Mouse (Mus musculus) heart, adult 11 months (tissue): ENCODE data around the gene Nebl.

Source experiments
- DNase-seq: peaks from one replicate; pipeline ENCODE4 v3.0.0; 2022

The Nebl gene

GRCm38 (mm10) chr2:17705964-17706363 lies 25.3 kb downstream of the Nebl start:
- peak; percentile 53 for DNase-seq

- DNase-seq: peak; percentile 46
Observed at GRCm38 (mm10) chr2:17705426-17705825, 25.8 kb downstream of the Nebl start.

- DNase-seq: peak; percentile 85
Observed at GRCm38 (mm10) chr2:17703170-17703512, 28.1 kb downstream of the Nebl start.

GRCm38 (mm10) chr2:17702481-17703169 lies 28.6 kb downstream of the Nebl start:
- no peak for DNase-seq

- DNase-seq: no peak
Observed at GRCm38 (mm10) chr2:17698161-17699087, 32.8 kb downstream of the Nebl start.

GRCm38 (mm10) chr2:17692926-17693325 lies 38.3 kb downstream of the Nebl start:
- no peak for DNase-seq

- DNase-seq: no peak
Observed at GRCm38 (mm10) chr2:17690264-17690663, 41.0 kb downstream of the Nebl start.

GRCm38 (mm10) chr2:17687141-17687540 lies 44.1 kb downstream of the Nebl start:
- DNase-seq: peak; percentile 70

- no peak for DNase-seq
Observed at GRCm38 (mm10) chr2:17683326-17684040, 47.8 kb downstream of the Nebl start.

GRCm38 (mm10) chr2:17672156-17672555 lies 59.1 kb downstream of the Nebl start:
- DNase-seq: peak; percentile 55

- peak; percentile 74 for DNase-seq
Observed at GRCm38 (mm10) chr2:17671566-17671965, 59.7 kb downstream of the Nebl start.

- peak; percentile 55 for DNase-seq
Observed at GRCm38 (mm10) chr2:17669953-17670352, 61.3 kb downstream of the Nebl start.

GRCm38 (mm10) chr2:17669000-17669399 lies 62.3 kb downstream of the Nebl start:
- no peak for DNase-seq

- DNase-seq: no peak
Observed at GRCm38 (mm10) chr2:17658176-17658575, 73.1 kb downstream of the Nebl start.

GRCm38 (mm10) chr2:17650147-17650834 lies 81.0 kb downstream of the Nebl start:
- DNase-seq: peak; percentile 51

- peak; percentile 40 for DNase-seq
Observed at GRCm38 (mm10) chr2:17649728-17650127, 81.5 kb downstream of the Nebl start.

- DNase-seq: peak; percentile 80
Observed at GRCm38 (mm10) chr2:17644282-17645262, 86.7 kb downstream of the Nebl start.

- DNase-seq: peak; percentile 24
Observed at GRCm38 (mm10) chr2:17643869-17644268, 87.4 kb downstream of the Nebl start.

- peak; percentile 19 for DNase-seq
Observed at GRCm38 (mm10) chr2:17642770-17643169, 88.5 kb downstream of the Nebl start.

- DNase-seq: peak; percentile 53
Observed at GRCm38 (mm10) chr2:17640861-17641260, 90.4 kb downstream of the Nebl start.

- peak; percentile 70 for DNase-seq
Observed at GRCm38 (mm10) chr2:17638631-17639030, 92.6 kb downstream of the Nebl start.
